Mouse (Mus musculus) ovary, adult 2 months (tissue): ENCODE measurements around the gene Gm6169. TPM values are rescaled to one million over a fixed set of nuclear protein-coding genes. Genes with fewer than 3 reads are reported as not detected.

Experiments
- polyA plus RNA-seq: library from polyadenylated mRNA; depleted of rRNA; stranded (reverse); fragments of >200 nt; gene quantifications from 2 replicates; pipeline ENCODE4 v1.2.3, GENCODE M21; 2012; rRNA removed

Gm6169 gene
- 2.9 and 3.4 TPM in 2 replicates for polyA plus RNA-seq

DNA sequence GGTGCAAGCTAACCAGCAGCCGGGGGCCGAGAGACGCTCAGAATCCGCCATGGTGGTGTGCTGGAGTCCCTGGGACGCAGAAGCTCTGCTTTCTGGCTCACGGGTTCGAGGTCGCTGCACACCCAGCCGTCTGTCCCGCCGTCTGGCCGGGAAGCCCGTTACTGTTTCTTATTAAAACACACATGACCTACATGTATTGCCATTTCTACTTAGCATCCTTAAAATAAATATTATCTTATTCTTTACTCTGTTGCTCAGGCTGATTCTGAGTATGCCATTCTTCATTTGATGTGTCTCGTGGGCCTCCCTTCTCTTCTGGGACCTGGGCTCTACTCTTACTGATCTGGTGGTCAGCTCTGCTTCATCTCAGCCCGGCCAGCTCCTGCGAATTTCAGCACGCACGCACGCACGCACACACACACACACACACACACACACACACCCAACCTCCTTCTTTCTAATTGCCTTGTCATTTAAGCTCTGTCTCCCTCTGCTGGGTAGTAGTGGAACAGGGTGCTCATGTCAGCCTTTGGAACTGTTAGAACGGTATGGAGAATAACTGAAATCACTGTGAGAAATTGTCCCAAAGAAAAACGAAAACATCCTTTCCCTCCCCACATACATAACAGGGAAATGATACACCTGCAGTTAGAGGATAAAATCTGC lies at the start of gene Gm6169:
TSS of gene Gm6169 (minus strand) at position 51 of the 666 bp plus-strand sequence.

DNA sequence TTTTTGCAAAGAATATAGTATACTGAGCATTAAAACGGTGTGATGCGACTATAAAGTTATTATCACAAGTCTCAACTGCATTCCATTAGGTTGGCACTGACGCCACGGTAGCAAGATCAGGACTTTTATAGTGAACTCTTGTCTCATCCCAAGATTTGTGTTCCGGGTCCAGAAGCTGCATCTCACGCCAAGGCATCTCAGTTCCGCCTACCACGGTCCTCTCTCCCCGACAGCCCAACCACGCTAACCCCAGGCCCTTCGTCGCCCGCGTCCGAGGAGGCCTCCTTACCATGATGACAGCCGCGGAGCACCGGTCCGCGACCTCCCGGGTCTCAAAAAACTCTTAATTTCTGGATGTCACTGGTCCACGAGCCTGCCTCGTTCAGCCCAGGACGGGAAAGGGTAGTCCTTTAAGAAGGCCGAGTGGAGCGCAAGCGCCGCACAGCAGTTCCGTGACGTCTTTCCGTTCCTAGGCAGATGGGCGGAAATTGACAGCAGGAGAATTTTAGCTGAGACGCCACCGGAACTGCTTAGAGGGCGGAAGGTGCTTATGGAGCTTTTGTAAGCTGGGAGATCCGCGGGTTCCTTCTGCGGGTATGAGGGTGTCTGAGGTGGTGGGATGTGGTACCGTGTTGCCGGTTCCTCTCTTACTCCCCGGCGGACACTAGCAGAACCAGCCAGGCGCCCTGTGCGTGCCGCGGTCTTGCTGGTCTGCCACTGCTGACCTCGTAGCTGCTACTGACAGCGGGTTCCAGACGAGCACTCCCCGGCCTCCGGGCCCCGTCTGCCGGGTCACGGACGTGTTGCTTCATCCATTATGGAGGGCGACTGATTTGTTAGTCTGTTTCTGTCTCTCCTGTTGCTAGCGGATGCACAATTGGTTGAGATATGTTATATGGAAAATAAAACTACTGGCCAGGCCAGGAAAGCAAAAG lies 38.7 kb upstream of the Gm6169 start, which contains the start of the genes Gfm2 and Nsa2:
TSS of gene Gfm2 (plus strand) at position 472 of the 935 bp plus-strand sequence.
TSS of gene Nsa2 (minus strand) at position 472 of the 935 bp plus-strand sequence.

DNA sequence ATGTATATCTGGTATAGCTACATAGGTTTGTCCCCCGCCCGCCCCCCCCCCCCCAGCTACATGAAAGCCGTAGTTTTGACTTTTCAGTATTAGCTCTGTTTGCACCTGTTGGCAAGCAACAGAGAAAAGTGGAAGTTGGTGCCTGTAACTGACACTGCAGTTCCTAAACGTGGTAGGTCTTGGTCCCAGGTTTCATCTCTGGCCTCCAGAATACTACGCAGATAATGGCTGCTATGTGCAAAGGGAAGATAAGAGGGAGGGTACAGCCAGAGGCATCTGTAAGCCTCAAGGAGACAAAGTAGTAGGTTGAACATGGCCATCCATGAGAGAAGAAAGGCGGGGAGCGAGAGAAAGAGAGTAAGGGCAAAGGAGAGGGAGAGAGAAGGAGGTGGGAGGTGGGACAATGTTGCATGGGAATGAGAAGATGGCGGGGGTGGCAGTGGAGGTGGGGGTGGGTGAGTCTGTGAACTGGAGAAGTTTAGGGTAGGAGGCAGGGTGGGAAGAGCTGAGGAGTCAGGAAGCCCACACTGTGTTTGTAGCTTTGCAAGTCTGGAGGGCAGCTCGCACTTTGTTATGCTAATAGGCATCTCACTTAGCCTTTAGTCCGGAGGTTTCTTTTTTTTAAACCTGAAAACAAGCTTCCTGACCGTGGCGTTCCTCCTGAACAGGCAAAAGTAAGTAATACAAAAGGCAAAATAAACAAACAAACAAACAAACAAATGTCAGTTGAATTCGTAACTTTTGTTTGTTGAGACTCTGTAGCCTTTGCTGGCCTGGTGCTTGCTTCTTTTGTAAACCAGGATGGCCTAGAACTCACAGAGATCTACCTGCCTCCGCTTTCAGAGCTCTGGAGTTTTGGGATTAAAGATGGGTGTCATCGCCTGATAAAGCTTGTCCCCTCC lies 32.1 kb downstream of the Gm6169 start, which contains the start of gene Fam169a:
TSS of gene Fam169a (plus strand) at position 638 of the 902 bp plus-strand sequence.

Other genes with a start within 250 kb of the Gm6169 start
- 4.3 and 4.4 TPM in 2 replicates for gene Gcnt4, start 174.5 kb downstream of the Gm6169 start, polyA plus RNA-seq
- 0.19 and 0.20 TPM in 2 replicates for gene 1700029F12Rik, start 64.9 kb downstream of the Gm6169 start, polyA plus RNA-seq
- 0.34 and 0.46 TPM in 2 replicates for gene Fam169a, start 32.0 kb downstream of the Gm6169 start, polyA plus RNA-seq
- 20.4 and 21.0 TPM in 2 replicates for gene Gfm2, start 38.7 kb upstream of the Gm6169 start, polyA plus RNA-seq
- gene Nsa2, start 38.7 kb upstream of the Gm6169 start, polyA plus RNA-seq = 17.1 and 19.4 TPM in 2 replicates
- 146 and 249 TPM in 2 replicates for gene Hexb, start 99.1 kb upstream of the Gm6169 start, polyA plus RNA-seq
- gene Enc1, start 141.9 kb upstream of the Gm6169 start, polyA plus RNA-seq = 20.1 and 20.8 TPM in 2 replicates